Comparison of ENCODE assay signal across 7 mouse cellular contexts in genomic region chr2:90677007-90677406, GRCm38 (mm10). TPM values are rescaled to one million over a fixed set of nuclear protein-coding genes. Genes with fewer than 3 reads are reported as not detected.
A peak's percentile ranks its signal among the peaks of the same experiment; 100 is the strongest.
DNase-seq lines count a peak whose midpoint lies in the region; ATAC-seq and TF ChIP-seq lines count a peak whose summit lies in the region.

TSS of gene Nup160 (plus strand) at chr2:90677215.

- WGBS in thymus, adult 2 months, result 92% methylated on average over 8 of the region's 8 CpGs
- WGBS in embryonic facial prominence, embryonic 13.5 days, result 74% methylated on average over 8 of the region's 8 CpGs
- 72% methylated on average over 8 of the region's 8 CpGs for WGBS in liver, embryonic 13.5 days (ENCODE audit: insufficient replicate concordance)

- no peak for TF ChIP-seq CTCF in thymus, adult 2 months (IDR thresholded peaks at IDR 0.05; ENCODE audit: borderline replicate concordance, control insufficient read depth, extremely low read depth, insufficient read depth, low read length, poor library complexity)

- no peaks in the 10 kb centered on the region for H3K27me3 ChIP-seq in thymus, adult 2 months (ENCODE audit: control insufficient read depth, insufficient read depth, low read length)
- H3K27me3 ChIP-seq in embryonic facial prominence, embryonic 13.5 days, result no peaks in the 10 kb centered on the region
- H3K27me3 ChIP-seq in liver, embryonic 13.5 days, result no peaks in the 10 kb centered on the region

- no peaks in the 10 kb centered on the region for H3K9me3 ChIP-seq in embryonic facial prominence, embryonic 13.5 days
- H3K9me3 ChIP-seq in liver, embryonic 13.5 days (replicated peaks), result no peaks in the 10 kb centered on the region

- H3K27ac ChIP-seq in thymus, adult 2 months (ENCODE audit: control insufficient read depth, insufficient read depth, low read length), result no peak within 1 kb of the TSS
- H3K27ac ChIP-seq in embryonic facial prominence, embryonic 13.5 days, result no peak within 1 kb of the TSS
- peak within 1 kb of the TSS; percentile 99 for H3K27ac ChIP-seq in liver, embryonic 13.5 days

- no peak within 1 kb of the TSS for H3K4me3 ChIP-seq in thymus, adult 2 months (ENCODE audit: control insufficient read depth, insufficient read depth, low read length)
- H3K4me3 ChIP-seq in embryonic facial prominence, embryonic 13.5 days, result no peak within 1 kb of the TSS
- peak within 1 kb of the TSS; percentile 75 for H3K4me3 ChIP-seq in liver, embryonic 13.5 days (replicated peaks)

- H3K9ac ChIP-seq in embryonic facial prominence, embryonic 13.5 days, result no peak within 1 kb of the TSS
- no peak within 1 kb of the TSS for H3K9ac ChIP-seq in liver, embryonic 13.5 days

- no peak for TF ChIP-seq POLR2A in thymus, adult 2 months (IDR thresholded peaks at IDR 0.05; ENCODE audit: control insufficient read depth, extremely low read depth, insufficient read depth, low read length, poor library complexity)

- H3K4me1 ChIP-seq in thymus, adult 2 months (replicated peaks; ENCODE audit: control insufficient read depth, insufficient read depth, low read length), result peaks cover 6% of the 10 kb centered on the region; the same call in 1 of the 2 replicates
- peaks cover 16% of the 10 kb centered on the region for H3K4me1 ChIP-seq in embryonic facial prominence, embryonic 13.5 days
- H3K4me1 ChIP-seq in liver, embryonic 13.5 days (replicated peaks), result peaks cover 34% of the 10 kb centered on the region

- H3K36me3 ChIP-seq in thymus, adult 2 months (ENCODE audit: control insufficient read depth, insufficient read depth, low read length), result no peaks in the 10 kb centered on the region
- H3K36me3 ChIP-seq in embryonic facial prominence, embryonic 13.5 days, result no peaks in the 10 kb centered on the region
- peaks cover 14% of the 10 kb centered on the region for H3K36me3 ChIP-seq in liver, embryonic 13.5 days

- H3K4me2 ChIP-seq in embryonic facial prominence, embryonic 13.5 days, result peak within 1 kb of the TSS; percentile 84; the same call in 1 of the 2 replicates
- H3K4me2 ChIP-seq in liver, embryonic 13.5 days, result peak within 1 kb of the TSS; percentile 77

- no peak for ATAC-seq in embryonic facial prominence, embryonic 13.5 days (ENCODE audit: insufficient number of reproducible peaks, insufficient read depth, low FRiP score, low TSS enrichment, low read depth)
- ATAC-seq in liver, embryonic 13.5 days (ENCODE audit: low read depth), result no peak

- DNase-seq in thymus, adult 2 months, result no peak
- no peak for DNase-seq in thymus, postnatal 25 days
- DNase-seq in heart, postnatal 4 days, result no peak
- no peak for DNase-seq in liver, embryonic 13.5 days
- DNase-seq in right cerebral cortex, postnatal 4 days, result no peak
- no peak for DNase-seq in spleen, postnatal 4 days (ENCODE audit: low spot score in 2 of 2)

RNA-seq across cellular contexts. Expression of gene Nup160, which starts in this region (rescaled TPM):
- 21.9 and 22.7 TPM in 2 replicates for polyA plus RNA-seq in thymus, adult 2 months (2012; rRNA removed)
- 43.6 and 44.6 TPM in 2 replicates for polyA plus RNA-seq in embryonic facial prominence, embryonic 13.5 days (2015; fragmentation: Nextera tagmentation; extraction: Ambion mirVana)
- total RNA-seq in heart, postnatal 4 days (2021), result 10 to 100 TPM; 15.3 to 18.1 TPM
- polyA plus RNA-seq in liver, embryonic 13.5 days (2015; fragmentation: Nextera tagmentation; extraction: Ambion mirVana), result 35.1 and 44.0 TPM in 2 replicates
